Mouse (Mus musculus) CD4-positive, CD25-positive, alpha-beta regulatory T cell, adult 2 months (primary cell): Measurements from ENCODE around the gene Dnal1.

Experiments
- DNase-seq: peaks from one replicate; pipeline ENCODE4 v3.0.0-alpha.2; 2012; ENCODE audit warnings: low read depth, low spot score

Gene Dnal1

DNA sequence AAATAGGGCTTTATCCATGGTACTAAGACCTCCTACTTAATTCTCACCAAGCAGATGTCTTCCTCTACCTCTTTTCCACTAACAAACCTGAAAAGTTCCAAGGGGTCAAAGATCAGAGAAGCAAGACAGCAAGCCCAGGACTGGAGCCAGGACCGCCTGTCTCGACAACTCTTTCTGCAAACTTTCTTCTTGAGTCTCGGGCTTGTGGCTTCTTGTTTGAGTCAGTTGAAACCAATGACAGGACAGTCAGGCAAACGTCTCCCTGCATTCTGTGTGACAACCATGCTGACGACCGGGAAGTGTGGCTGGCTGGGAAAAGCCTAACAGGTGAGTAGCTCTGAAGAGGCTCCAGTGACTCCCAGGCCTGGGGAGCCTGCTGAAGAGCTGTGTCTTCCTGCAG lies 71.4 kb downstream of the Dnal1 start:
- DNase-seq, result no peak

- DNase-seq, result no peak
These were observed 72.4 kb downstream of the Dnal1 start for GRCm38 (mm10) chr12:84186536-84186935.

GRCm38 (mm10) chr12:84186950-84187349 lies 72.8 kb downstream of the Dnal1 start:
- no peak for DNase-seq

GRCm38 (mm10) chr12:84187752-84188601 lies 73.8 kb downstream of the Dnal1 start:
- no peak for DNase-seq

GRCm38 (mm10) chr12:84188881-84189444 lies 74.8 kb downstream of the Dnal1 start:
- no peak for DNase-seq

DNA sequence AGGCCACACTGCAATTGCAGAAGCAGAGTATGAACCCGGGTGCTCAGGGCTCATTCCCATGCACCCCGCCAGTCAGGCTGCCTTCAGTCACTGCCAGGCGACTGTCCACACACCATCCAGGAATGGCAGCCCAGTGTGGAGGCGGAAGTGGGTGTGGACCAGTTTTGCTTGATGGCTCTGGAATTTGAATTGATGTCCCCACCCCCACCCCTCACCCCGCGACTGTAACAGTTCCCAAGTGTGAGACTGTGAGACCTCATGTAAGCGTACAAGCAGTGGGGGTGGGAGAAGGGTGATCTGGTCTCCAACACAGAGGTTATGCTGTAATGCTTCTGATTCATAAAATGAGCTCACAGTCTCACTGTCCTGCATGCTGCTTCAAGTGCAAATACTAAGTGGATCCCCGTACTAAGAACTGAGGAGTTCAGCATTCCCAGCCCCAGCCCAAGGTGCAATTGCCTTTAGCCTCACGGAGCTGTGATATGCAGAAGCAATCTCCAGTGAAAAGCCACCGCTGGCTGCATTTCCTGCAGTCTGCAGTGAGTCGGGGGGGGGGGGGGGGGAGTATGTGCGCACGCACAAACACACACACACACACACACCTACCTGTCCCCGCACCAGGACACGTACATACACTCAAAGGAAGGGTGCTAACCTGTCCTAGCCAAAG lies 76.1 kb downstream of the Dnal1 start:
- DNase-seq, result no peak

- DNase-seq, result no peak
These were observed 77.0 kb downstream of the Dnal1 start for GRCm38 (mm10) chr12:84191190-84191589.

- DNase-seq, result no peak
These were observed 77.6 kb downstream of the Dnal1 start for GRCm38 (mm10) chr12:84191770-84192169.

GRCm38 (mm10) chr12:84192280-84192679 lies 78.1 kb downstream of the Dnal1 start:
- no peak for DNase-seq

DNA sequence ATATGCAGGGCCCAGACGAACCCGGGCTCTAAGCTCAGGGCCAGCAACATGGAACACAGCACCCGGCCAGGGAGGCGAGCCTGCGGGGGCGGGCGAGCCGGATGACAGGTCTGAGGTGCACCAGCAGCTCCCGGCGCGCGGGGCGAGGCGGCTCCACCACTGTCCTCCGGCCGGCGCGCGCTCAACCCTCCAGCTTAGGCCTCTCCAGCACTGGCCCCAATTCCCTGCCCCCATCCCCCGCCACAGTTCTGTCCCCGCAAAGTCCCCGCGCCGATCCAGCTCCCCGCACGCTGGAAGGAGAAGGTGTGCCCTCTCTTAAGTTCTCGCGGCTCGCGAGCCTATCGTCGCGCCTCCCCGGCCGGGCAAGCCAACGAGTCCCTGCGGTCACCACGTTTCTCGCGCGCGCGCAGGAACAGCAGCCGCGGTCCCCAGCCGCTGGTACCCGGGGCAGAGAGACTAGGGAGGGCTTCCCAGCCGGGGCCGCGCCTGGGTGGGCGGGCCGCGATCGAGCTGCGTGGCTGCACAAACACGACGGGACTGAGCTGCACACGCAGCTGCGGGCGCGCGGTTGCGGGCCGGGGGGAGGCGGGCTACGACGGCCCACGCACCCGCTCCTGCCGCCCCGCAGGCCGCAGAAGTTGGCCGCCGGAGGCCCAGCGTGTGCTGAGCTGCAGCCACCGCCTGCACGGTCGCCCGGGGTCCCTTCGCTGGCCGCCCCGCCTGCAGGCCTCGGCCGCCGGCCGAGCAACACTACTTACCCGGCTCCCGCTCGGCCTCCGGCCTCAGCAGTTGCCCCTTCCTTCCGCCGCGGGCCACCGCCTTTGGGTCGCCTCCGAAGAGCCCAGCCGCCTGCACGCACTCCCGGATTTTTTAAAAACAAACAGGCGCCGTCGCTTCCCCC lies 78.8 kb downstream of the Dnal1 start:
- peak; percentile 74 for DNase-seq

- peak; percentile 96 for DNase-seq
These were observed 79.7 kb downstream of the Dnal1 start for GRCm38 (mm10) chr12:84193642-84194399.

GRCm38 (mm10) chr12:84194400-84195109 lies 80.4 kb downstream of the Dnal1 start:
- no peak for DNase-seq

- no peak for DNase-seq
These were observed 81.0 kb downstream of the Dnal1 start for GRCm38 (mm10) chr12:84195195-84195594.
